Mouse (Mus musculus) heart, embryonic 11.5 days (tissue): ENCODE data around the gene Zfp872. TPM values are rescaled to one million over a fixed set of nuclear protein-coding genes. Genes with fewer than 3 reads are reported as not detected.
"Not testable (repeated sequence)": the region's sequence is repeated elsewhere in the genome, so short reads cannot be mapped to it uniquely, and the experiment has no call there.

Source experiments
- ATAC-seq: fragments of 200-750 bp; cut with Nextera tagmentation; replicated peaks from 2 replicates; pipeline ENCODE4 v1.8.0; 2017; ENCODE audit warnings: moderate library complexity; ENCODE audit not compliant: insufficient number of reproducible peaks, low FRiP score, low TSS enrichment
- H3K27ac ChIP-seq: fragments of 300-500 bp; sonication (generic); 2 replicates; pipeline ENCODE4 v1.5.1; 2014; ENCODE audit warnings: mild to moderate bottlenecking, low read depth, low read length
- H3K27me3 ChIP-seq: fragments of 300-500 bp; sonication (generic); 2 replicates; pipeline ENCODE4 v1.6.1; 2014; ENCODE audit warnings: mild to moderate bottlenecking, low read length, mixed read lengths; ENCODE audit not compliant: control insufficient read depth, insufficient read depth
- H3K36me3 ChIP-seq: fragments of 300-500 bp; sonication (generic); 2 replicates; pipeline ENCODE4 v1.6.1; 2014; ENCODE audit warnings: mild to moderate bottlenecking, low read length, moderate library complexity, mixed read lengths; ENCODE audit not compliant: control insufficient read depth, insufficient read depth
- H3K4me1 ChIP-seq: fragments of 300-500 bp; sonication (generic); 2 replicates; pipeline ENCODE4 v1.6.1; 2014; ENCODE audit warnings: low read length; ENCODE audit not compliant: control insufficient read depth, insufficient read depth
- H3K4me2 ChIP-seq: fragments of 300-500 bp; sonication (generic); 2 replicates; pipeline ENCODE4 v1.6.1; 2014; ENCODE audit warnings: mild to moderate bottlenecking, moderate library complexity
- H3K4me3 ChIP-seq: fragments of 300-500 bp; sonication (generic); 2 replicates; pipeline ENCODE4 v1.5.1; 2014; ENCODE audit warnings: low read depth, low read length
- H3K9ac ChIP-seq: fragments of 300-500 bp; sonication (generic); 2 replicates; pipeline ENCODE4 v1.6.1; 2014; ENCODE audit warnings: mild to moderate bottlenecking, low read depth, low read length, moderate library complexity
- H3K9me3 ChIP-seq: fragments of 300-500 bp; sonication (generic); replicated peaks from 2 replicates; pipeline ENCODE4 v1.6.1; 2016; ENCODE audit warnings: low read length; ENCODE audit not compliant: control insufficient read depth
- WGBS: fragments of 180-500 bp; shearing (Covaris S2); extraction: QIAGEN DNeasy Blood & Tissue Kit; methylation state at CpG from one replicate; pipeline ENCODE4 v1.1.7; 2014; ENCODE audit not compliant: insufficient replicate concordance; 5-methylcytosine and 5-hydroxymethylcytosine counted together
- polyA plus RNA-seq: library from polyadenylated mRNA; unstranded; fragments of >200 nt; fragmentation: Nextera tagmentation; extraction: Ambion mirVana; gene quantifications from 2 replicates; pipeline ENCODE4 v1.2.1, GENCODE M21; 2014

The Zfp872 gene
- 0.04 and 0.10 TPM in 2 replicates for polyA plus RNA-seq

- WGBS = 15% methylated on average over 38 of the region's 43 CpGs
- Histone ChIP-seq H3K27me3 (0 out of 2 replicates have a peak, but pooled peaks cover 3% of the 10 kb centered on the region), H3K36me3 (no peaks in the 10 kb centered on the region), H3K4me2 (peak within 1 kb of the TSS; percentile 80), H3K4me3 (peak within 1 kb of the TSS; percentile 39), H3K27ac (no peak within 1 kb of the TSS), H3K9ac (peak within 1 kb of the TSS; percentile 17; the same call in 1 of the 2 replicates), H3K4me1 (no peaks in the 10 kb centered on the region), H3K9me3 (peaks cover 4% of the 10 kb centered on the region; the same call in 1 of the 2 replicates)
- ATAC-seq = peak; percentile 35; the same call in 1 of the 2 replicates
Observed at GRCm38 (mm10) chr9:22188025-22188611, at the start of gene Zfp872. Gene Zfp872 (plus strand): TSS chr9:22188090.

DNA sequence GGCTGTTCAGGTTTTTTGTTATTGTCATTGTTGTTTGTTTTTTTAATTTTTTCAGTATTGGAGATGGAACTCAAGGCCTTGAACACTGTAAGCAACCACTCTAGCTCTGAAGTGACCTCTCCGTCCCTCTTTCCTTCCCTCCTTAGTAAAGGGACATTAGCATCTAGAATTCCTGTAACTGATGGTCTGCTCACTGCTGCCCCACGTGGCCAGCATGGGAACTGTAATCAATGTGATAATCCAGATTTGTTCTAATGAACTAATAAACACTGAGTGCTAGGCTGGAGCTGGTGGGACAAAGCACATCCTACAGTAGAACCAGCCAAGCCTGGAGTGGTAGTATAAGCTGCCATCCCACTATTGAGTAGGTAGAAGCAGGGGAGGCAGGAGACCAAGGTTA, 49.4 kb upstream of the Zfp872 start:
- Histone ChIP-seq H3K36me3 (no peaks in the 10 kb centered on the region), H3K4me3 (no peak overlapping the region), H3K27ac (no peak overlapping the region), H3K9me3 (no peaks in the 10 kb centered on the region), H3K9ac (no peak overlapping the region), H3K4me2 (no peak overlapping the region), H3K4me1 (no peaks in the 10 kb centered on the region), H3K27me3 (0 out of 2 replicates have a peak, but pooled peaks cover 3% of the 10 kb centered on the region)
- 36% methylated on average over 2 of the region's 2 CpGs for WGBS
- no peak for ATAC-seq

DNA sequence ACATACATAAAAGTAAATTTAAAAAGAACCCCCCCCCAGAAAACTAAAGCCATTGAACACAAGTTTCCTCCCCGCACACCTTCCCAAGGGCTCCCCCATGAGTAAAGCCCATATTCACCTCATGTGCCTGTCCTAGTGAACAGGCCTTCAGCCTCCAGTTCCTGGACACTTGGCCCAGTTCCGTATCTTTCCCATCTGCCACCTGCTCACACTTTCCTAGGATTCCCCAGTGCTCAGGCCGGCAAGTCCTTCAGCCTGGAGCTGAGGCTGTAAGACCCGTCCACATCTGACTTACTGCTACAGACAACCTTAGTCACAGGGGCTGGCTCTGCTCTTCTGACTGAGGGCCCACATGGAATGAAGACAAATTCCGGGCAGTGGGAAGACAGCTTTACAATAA, 48.1 kb upstream of the Zfp872 start:
- H3K9me3 ChIP-seq = no peaks in the 10 kb centered on the region
- H3K9ac ChIP-seq = no peak overlapping the region
- no peak overlapping the region for H3K4me3 ChIP-seq
- H3K4me2 ChIP-seq = no peak overlapping the region
- H3K36me3 ChIP-seq = no peaks in the 10 kb centered on the region
- H3K27ac ChIP-seq = no peak overlapping the region
- no peaks in the 10 kb centered on the region for H3K4me1 ChIP-seq
- WGBS = 86% methylated on average over 5 of the region's 5 CpGs
- 0 out of 2 replicates have a peak, but pooled peaks cover 3% of the 10 kb centered on the region for H3K27me3 ChIP-seq
- ATAC-seq = no peak

DNA sequence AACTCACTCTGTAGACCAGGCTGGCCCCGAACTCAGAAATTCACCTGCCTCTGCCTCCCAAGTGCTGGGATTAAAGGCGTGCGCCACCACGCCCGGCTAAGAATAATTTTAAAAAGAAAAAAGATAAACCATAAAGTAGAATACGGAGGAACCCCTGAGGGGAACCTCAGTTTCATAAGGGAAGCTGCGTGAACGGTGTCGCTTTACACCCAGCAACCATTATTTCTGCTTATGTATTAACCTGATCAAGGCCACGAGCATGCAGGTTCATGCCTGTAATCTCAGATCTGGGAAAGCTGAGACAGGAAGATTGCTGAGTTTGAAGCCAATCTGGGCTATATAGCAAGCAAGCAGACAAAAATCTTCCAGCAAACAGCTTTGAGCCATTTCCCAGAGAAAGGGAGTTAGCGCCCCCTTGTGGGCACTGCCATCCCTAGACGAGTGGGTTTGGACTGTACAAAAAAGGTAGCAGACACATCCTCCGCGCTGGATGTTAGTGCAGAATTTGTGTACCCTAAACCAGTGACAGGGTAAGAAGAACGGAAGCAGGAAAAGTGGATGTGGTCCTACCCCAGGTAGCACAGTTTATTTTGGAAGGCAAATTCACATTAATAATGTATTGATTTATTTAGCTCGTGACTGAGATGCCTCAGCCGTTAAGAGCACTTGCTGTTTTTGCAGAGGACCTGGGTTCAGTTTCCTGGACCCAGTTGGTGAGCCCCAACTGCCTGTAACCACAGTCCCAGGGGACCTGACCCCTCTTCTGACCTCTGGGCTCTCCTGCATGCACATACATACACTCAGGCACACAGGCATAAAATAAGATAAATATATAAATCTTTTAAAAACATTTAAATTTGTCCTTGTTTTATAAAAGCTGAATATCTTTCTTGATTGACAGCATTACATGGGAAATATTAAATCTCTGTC, 44.5 kb upstream of the Zfp872 start:
- no peak overlapping the region for H3K27ac ChIP-seq
- H3K9ac ChIP-seq = no peak overlapping the region
- H3K4me2 ChIP-seq = no peak overlapping the region
- H3K36me3 ChIP-seq = no peaks in the 10 kb centered on the region
- WGBS = 53% methylated on average over 17 of the region's 17 CpGs
- H3K4me3 ChIP-seq = no peak overlapping the region
- H3K9me3 ChIP-seq = no peaks in the 10 kb centered on the region
- no peaks in the 10 kb centered on the region for H3K27me3 ChIP-seq
- no peak for ATAC-seq
- H3K4me1 ChIP-seq = no peaks in the 10 kb centered on the region

DNA sequence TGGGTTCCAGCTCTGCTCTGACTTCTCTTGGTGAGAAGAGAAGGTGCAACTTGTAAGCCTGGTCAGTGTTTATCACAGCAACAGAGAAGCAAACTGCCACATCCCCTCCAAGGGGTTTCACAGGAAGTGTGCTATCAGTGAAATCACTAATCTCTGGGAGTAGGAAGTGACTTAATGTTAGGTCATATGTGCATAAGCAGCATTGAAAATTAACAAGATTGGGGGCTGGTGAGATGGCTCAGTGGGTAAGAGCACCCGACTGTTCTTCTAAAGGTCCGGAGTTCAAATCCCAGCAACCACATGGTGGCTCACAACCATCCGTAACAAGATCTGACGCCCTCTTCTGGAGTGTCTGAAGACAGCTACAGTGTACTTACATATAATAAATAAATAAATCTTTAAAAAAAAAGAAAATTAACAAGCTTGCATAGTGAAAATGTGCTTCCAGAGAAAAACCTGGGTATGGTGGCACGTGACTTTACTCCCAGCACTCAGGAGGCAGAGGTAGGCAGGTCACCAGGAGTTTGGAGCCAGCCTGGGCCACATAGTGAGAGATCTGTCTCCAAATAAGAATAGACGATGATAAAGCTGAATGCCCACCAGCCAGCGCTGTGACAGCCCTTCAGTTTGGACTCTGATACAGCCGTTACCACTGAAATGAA, 43.5 kb upstream of the Zfp872 start:
- H3K27me3 ChIP-seq = no peaks in the 10 kb centered on the region
- no peak overlapping the region for H3K27ac ChIP-seq
- no peak overlapping the region for H3K4me2 ChIP-seq
- H3K4me3 ChIP-seq = no peak overlapping the region
- no peak overlapping the region for H3K9ac ChIP-seq
- 70% methylated on average over 7 of the region's 8 CpGs for WGBS
- H3K4me1 ChIP-seq = no peaks in the 10 kb centered on the region
- H3K36me3 ChIP-seq = no peaks in the 10 kb centered on the region
- ATAC-seq = no peak
- no peaks in the 10 kb centered on the region for H3K9me3 ChIP-seq

DNA sequence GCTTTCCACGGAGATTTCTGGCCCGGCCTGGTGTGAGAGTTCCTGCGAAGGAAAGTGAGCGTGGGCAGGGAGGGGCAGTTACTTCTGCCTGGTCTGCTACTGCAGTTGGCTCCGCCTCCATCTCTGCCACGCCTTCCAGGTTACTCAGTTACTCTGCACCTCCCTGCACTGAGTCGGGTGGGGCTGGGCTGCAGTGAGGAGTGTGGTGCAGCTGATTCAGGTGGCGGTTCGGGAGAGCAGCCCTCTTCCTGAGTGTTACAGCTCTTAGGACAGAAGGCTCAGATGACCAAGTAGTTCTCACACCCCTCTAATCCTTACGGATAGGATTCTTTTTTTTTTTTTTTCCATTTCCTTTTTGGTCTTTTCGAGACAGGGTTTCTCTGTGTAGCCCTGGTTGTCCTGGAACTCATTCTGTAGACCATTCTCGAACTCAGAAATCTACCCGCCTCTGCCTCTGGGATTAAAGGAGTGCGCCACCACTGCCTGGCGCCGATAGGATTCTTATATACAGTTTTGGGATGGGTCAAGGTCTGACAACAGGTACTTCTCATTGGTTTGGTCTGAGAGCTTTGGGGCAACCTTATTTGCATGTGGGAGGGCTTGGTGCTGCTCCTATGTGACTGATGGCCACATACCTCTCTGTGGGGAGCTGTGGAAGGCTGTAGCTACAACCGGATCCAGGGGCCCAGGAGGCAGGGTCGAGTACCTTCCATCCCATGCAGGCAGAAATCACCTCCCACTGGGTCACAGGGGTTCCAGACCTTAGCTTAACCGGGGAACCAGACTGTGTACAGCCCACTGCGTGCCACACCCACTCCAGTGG, 38.3 kb upstream of the Zfp872 start:
- H3K4me3 ChIP-seq = no peak overlapping the region
- no peaks in the 10 kb centered on the region for H3K36me3 ChIP-seq
- no peak overlapping the region for H3K9ac ChIP-seq
- no peak overlapping the region for H3K27ac ChIP-seq
- no peaks in the 10 kb centered on the region for H3K9me3 ChIP-seq
- H3K27me3 ChIP-seq = no peaks in the 10 kb centered on the region
- 62% methylated on average over 20 of the region's 20 CpGs for WGBS
- ATAC-seq = peak; percentile 69; the same call in 1 of the 2 replicates
- no peaks in the 10 kb centered on the region for H3K4me1 ChIP-seq
- no peak overlapping the region for H3K4me2 ChIP-seq

DNA sequence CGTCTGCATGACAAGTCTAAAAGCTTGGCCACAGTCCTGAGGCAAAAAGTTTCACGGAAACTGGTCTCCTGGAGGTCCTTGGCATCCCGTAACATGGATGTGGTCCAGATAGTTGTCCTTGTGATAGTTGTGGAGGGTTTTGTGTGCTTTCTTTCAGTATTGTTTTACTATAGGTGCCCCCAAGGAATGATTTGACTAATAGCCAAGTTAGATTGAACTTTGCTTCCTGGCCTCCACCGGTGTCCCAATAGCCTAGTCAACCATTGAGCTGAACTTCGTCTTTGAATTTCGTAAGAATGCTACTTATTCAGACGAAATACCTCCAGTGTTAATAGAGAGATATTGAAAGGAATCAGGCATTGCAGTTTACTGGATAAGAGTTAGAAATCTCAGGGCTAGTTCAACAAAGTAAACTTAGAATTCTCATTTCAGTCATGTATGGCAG, 37.6 kb upstream of the Zfp872 start:
- not testable (repeated sequence) for H3K27ac ChIP-seq, H3K9me3 ChIP-seq, H3K4me2 ChIP-seq, H3K9ac ChIP-seq, H3K4me3 ChIP-seq, ATAC-seq, H3K4me1 ChIP-seq, H3K27me3 ChIP-seq, H3K36me3 ChIP-seq
- 72% methylated on average over 7 of the region's 7 CpGs for WGBS

- Histone ChIP-seq H3K27me3 (no peaks in the 10 kb centered on the region), H3K9ac (no peak overlapping the region), H3K9me3 (no peaks in the 10 kb centered on the region), H3K4me3 (no peak overlapping the region), H3K36me3 (no peaks in the 10 kb centered on the region), H3K27ac (no peak overlapping the region), H3K4me1 (peaks cover 2% of the 10 kb centered on the region; the same call in 1 of the 2 replicates), H3K4me2 (no peak overlapping the region)
- ATAC-seq = no peak
- WGBS = 83% methylated on average over 2 of the region's 2 CpGs
Observed at GRCm38 (mm10) chr9:22150946-22151345, 36.9 kb upstream of the Zfp872 start.
